Mouse (Mus musculus) kidney, adult 2 months (tissue): ENCODE data around the gene Zfp174. TPM values are rescaled to one million over a fixed set of nuclear protein-coding genes. Genes with fewer than 3 reads are reported as not detected.

ENCODE experiments used
- DNase-seq: peaks from one replicate; pipeline ENCODE4 v3.0.0; 2021
- H3K27ac ChIP-seq: fragments of 200-500 bp; 2 replicates; pipeline ENCODE4 v1.5.1; 2012; ENCODE audit warnings: low read depth, low read length, control low read depth, inconsistent platforms; ENCODE audit not compliant: insufficient read depth
- H3K27me3 ChIP-seq: fragments of 200-500 bp; replicated peaks from 2 replicates; pipeline ENCODE4 v1.6.1; 2012; ENCODE audit warnings: mild to moderate bottlenecking, moderate library complexity, low read length, inconsistent platforms; ENCODE audit not compliant: control insufficient read depth, insufficient read depth
- H3K36me3 ChIP-seq: fragments of 200-500 bp; 2 replicates; pipeline ENCODE4 v1.6.1; 2012; ENCODE audit warnings: mild to moderate bottlenecking, moderate library complexity, low read length, inconsistent platforms; ENCODE audit not compliant: control insufficient read depth, insufficient read depth
- H3K4me1 ChIP-seq: fragments of 200-500 bp; 2 replicates; pipeline ENCODE4 v1.6.1; 2011; ENCODE audit warnings: low read length; ENCODE audit not compliant: control insufficient read depth, insufficient read depth
- H3K4me3 ChIP-seq: fragments of 200-500 bp; 2 replicates; pipeline ENCODE4 v1.5.1; 2011; ENCODE audit warnings: mild to moderate bottlenecking, low read depth, low read length, control low read depth; ENCODE audit not compliant: insufficient read depth
- CTCF ChIP-seq: fragments of 200-500 bp; conservative IDR thresholded peaks from 2 replicates; pipeline ENCODE4 v1.5.1; 2011; ENCODE audit warnings: low read depth, mild to moderate bottlenecking, control low read depth, low read length, moderate library complexity, mixed read lengths; ENCODE audit not compliant: insufficient read depth, insufficient read length
- POLR2A ChIP-seq: fragments of 200-500 bp; IDR thresholded peaks from one replicate; pipeline ENCODE4 v1.6.1; 2011; ENCODE audit warnings: low read depth, low read length, control low read depth
- WGBS: fragments of 180-500 bp; shearing (Covaris S2); methylation state at CpG from one replicate; pipeline ENCODE4 v1.1.7; 2018; 5-methylcytosine and 5-hydroxymethylcytosine counted together
- polyA plus RNA-seq: library from polyadenylated mRNA; depleted of rRNA; stranded (reverse); fragments of >200 nt; gene quantifications from 2 replicates; pipeline ENCODE4 v1.2.3, GENCODE M21; 2012

Gene Zfp174
- polyA plus RNA-seq, 1 experiment = 1.1 TPM

GRCm38 (mm10) chr16:3854437-3855182 lies 7.5 kb downstream of the Zfp174 start:
- TF ChIP-seq POLR2A (no peak), CTCF (no peak)
- Histone ChIP-seq H3K4me1 (no peaks in the 10 kb centered on the region), H3K27ac (no peak overlapping the region), H3K4me3 (no peak overlapping the region), H3K27me3 (no peaks in the 10 kb centered on the region), H3K36me3 (no peaks in the 10 kb centered on the region)
- no peak for DNase-seq
- 58% methylated on average over 11 of the region's 11 CpGs for WGBS

- H3K4me3 ChIP-seq = no peak overlapping the region
- H3K36me3 ChIP-seq = no peaks in the 10 kb centered on the region
- TF ChIP-seq POLR2A = no peak
- TF ChIP-seq CTCF = no peak
- DNase-seq = no peak
- H3K27ac ChIP-seq = no peak overlapping the region
- no peaks in the 10 kb centered on the region for H3K27me3 ChIP-seq
- WGBS = 91% methylated on average over 1 of the region's 1 CpGs
- H3K4me1 ChIP-seq = no peaks in the 10 kb centered on the region
These were observed 8.7 kb downstream of the Zfp174 start for GRCm38 (mm10) chr16:3855776-3856175.

DNA sequence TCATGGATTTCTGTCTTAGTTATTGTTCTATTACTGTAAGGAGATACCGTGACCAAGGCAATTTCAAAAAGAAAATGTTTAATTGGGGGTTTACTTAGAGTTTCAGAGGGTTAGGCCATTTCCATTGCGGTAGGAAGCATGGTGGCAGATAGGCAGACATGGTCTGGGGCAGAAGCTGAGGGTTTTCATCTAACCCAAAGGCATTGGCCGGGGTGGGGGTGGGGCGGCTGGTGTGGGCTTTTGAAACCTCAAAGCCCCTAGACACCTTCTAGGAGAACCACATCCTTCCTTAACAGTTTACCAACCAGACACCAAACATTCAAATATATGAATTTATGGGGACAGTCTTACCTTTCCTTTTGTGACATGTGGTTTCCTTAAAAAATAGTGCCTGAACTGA lies 12.2 kb downstream of the Zfp174 start:
- Histone ChIP-seq H3K27me3 (no peaks in the 10 kb centered on the region), H3K4me3 (no peak overlapping the region), H3K27ac (no peak overlapping the region), H3K36me3 (no peaks in the 10 kb centered on the region; the same call in 1 of the 2 replicates), H3K4me1 (no peaks in the 10 kb centered on the region)
- DNase-seq = no peak
- WGBS = 95% methylated on average over 4 of the region's 4 CpGs
- TF ChIP-seq CTCF = no peak
- TF ChIP-seq POLR2A = no peak

DNA sequence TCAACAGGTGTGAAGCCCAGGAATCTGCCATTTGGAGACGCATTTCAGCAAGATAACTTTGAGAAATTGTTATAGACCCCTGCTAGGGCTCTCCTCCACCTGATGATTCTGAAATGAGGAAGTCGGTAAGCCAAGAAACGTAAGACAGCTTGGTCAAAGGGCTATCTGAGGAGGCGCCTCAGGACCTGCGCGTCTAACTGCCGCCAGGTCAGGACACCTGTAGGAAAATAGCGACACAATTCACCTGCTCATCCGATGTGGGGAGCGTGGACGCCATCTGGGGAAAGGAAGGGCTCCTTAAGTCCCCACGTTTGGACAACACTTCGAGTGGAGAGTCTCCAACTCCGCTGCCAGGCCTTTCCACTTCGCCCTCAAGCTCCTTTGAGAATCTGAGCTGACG lies 24.7 kb downstream of the Zfp174 start:
- H3K4me1 ChIP-seq = no peaks in the 10 kb centered on the region
- H3K27ac ChIP-seq = no peak overlapping the region
- peak overlapping the region; percentile 57 for H3K4me3 ChIP-seq
- no peaks in the 10 kb centered on the region for H3K27me3 ChIP-seq
- WGBS = 2% methylated on average over 16 of the region's 16 CpGs
- H3K36me3 ChIP-seq = no peaks in the 10 kb centered on the region
- TF ChIP-seq CTCF (no peak), POLR2A (no peak)
- no peak for DNase-seq

DNA sequence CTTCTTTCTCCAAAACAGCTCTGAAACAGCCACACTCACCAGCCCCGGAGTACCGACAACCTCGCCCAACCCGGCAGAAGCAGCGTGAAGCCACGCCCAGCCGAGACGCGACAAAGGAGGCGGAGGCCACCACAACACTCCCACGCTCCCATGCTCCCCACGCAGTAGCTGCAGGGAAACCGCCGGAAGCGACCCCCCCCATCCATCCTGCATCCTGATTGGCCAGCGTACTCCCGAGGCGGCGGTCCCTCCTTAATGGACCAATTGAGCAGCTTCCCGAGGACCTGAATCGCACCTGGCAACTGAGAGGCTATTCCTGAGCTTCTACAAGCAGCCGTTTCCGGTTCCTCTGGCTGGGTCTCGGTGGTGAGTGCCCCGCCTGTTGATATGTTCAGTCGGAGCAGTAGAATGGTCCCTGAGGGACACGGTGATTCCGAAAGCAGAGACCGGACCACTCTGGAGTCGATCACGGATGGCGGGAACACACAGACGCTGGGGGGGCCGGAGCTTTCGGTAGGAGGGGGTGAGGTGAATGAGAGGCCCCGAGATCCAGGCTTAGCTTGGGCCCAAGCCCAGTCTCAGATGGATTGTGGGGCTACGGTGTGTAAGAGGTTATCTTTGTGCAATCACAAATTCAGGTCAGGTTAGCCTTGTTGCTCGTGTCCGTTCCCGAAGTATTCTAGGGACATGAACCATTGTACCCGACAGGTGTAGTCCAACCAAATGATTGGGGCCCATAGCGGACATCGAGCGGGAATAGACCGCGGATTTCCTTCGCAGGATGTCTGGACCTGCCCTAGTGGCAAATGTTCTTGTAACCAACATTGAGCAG lies 25.4 kb downstream of the Zfp174 start, which contains the start of gene Naa60:
TSS of gene Naa60 (plus strand) at position 160 of the 832 bp plus-strand sequence.
- Histone ChIP-seq H3K36me3 (no peaks in the 10 kb centered on the region), H3K4me1 (no peaks in the 10 kb centered on the region), H3K27ac (peak within 1 kb of the TSS; percentile 3; the same call in 1 of the 2 replicates), H3K27me3 (no peaks in the 10 kb centered on the region), H3K4me3 (peak within 1 kb of the TSS; percentile 57)
- 4% methylated on average over 47 of the region's 47 CpGs for WGBS
- TF ChIP-seq POLR2A (no peak), CTCF (no peak)
- DNase-seq = peak; percentile 97

- 94% methylated on average over 4 of the region's 4 CpGs for WGBS
- DNase-seq = no peak
- TF ChIP-seq CTCF (no peak), POLR2A (no peak)
These were observed 29.3 kb downstream of the Zfp174 start for GRCm38 (mm10) chr16:3876346-3876745.

More at GRCm38 (mm10) chr16:3876346-3876745, 29.3 kb downstream of the Zfp174 start:
- H3K36me3 ChIP-seq = no peaks in the 10 kb centered on the region
- no peaks in the 10 kb centered on the region for H3K27me3 ChIP-seq
- H3K27ac ChIP-seq = no peak overlapping the region
- no peak overlapping the region for H3K4me3 ChIP-seq
- no peaks in the 10 kb centered on the region for H3K4me1 ChIP-seq
